Mouse (Mus musculus): ENCODE results near the gene Tgm2.
A peak's percentile ranks its signal among the peaks of the same experiment; 100 is the strongest.

Tgm2 gene

DNA sequence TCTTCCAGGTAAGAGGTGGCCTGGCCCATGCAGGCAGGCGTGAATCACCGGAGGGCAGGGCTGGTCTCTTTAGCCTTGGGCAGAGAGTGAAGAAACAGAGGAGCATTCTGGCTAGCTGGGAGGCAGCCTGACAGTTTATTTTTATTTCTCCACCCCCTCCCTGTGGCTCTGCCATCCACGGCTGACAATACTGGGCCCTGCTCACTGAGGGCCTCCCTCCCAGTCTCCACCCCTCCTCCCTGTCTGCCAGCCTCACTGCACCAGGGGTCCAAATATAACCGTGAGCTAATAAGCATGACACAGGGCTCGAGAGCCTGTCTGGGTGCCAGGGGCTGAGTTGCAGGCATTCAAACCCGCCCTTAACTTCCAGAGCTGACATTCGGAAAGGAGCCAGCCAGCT, 6.6 kb downstream of the Tgm2 start:
- no peak for DNase-seq

DNA sequence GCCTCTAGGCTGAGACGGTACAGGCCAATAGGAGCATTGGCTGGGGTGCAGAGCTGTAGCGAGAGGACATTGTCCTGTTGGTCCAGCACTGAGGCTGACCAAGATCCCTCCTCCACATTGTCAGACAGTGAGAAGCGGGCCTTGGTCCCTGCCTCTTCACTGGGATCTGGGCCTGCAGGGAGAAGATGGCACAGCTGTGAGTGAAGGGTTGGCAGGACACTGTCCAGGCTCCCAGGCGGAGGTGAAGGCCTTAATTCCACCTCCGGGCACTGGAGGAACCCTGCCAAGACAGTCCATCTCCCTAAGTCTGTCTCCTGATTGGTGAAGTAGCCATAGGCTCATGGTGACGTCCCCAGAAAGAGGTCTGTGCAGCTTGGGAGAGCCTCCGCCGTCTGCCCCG, 7.5 kb downstream of the Tgm2 start:
- no peak for DNase-seq

DNA sequence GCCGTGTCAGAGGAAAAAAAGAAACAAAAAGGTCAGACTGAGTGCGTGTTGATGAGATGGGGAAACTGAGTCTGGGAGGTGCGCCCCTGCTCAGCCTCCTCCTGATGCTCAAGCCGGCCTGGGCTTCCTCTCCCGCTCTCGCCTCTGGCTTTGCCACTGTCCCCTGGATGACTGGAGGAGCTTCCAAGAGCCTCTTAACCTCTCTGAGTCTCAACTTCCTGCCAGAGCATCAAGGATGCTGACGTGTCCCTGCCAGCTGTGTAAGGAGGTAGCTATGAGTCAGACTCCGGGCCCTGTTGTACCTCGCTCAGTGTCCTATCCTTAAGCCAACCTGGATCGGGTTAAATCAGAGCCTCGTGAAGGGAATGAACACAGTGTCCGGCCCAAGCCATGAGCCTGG, 8.5 kb downstream of the Tgm2 start:
- no peak for DNase-seq

DNA sequence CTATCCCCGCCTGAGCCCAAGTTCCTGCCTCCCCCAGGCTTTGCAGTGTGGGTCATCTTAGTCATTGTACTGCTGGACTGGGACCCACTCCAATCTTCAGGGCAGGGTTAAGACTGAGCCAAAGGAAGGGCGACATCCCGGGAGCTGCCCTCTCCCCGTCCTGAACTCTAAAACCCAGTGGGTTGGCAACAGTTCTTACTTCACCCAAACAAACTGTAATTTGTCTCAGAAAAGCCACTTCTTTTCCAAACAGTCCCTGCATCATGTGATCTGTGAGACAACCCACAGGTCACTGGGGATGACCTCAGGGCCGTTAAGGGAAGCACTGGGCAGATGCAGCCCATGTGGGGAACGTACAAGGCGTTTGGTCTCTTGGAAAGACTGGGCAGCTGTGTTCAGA, 10.0 kb downstream of the Tgm2 start:
- DNase-seq = no peak

DNA sequence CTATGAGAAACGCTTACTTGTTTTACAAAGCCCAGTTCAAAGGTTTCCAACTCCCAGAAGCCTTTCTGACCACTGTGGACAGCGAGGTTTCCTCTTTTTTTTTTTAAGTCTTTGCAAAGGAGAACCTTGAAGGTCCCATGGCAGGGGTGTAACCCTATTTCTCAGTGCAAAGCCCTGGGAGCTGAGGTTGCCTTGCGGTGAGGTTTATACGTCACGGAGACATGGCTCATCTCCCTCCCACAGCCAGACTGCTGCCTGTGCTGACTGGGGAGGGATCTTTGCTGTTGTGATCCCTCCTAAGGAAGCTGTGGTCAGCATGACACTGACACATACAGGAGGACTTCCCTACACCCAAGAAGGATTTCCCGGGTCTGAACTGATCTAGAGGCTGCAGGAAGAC, 13.2 kb downstream of the Tgm2 start:
- no peak for DNase-seq

DNA sequence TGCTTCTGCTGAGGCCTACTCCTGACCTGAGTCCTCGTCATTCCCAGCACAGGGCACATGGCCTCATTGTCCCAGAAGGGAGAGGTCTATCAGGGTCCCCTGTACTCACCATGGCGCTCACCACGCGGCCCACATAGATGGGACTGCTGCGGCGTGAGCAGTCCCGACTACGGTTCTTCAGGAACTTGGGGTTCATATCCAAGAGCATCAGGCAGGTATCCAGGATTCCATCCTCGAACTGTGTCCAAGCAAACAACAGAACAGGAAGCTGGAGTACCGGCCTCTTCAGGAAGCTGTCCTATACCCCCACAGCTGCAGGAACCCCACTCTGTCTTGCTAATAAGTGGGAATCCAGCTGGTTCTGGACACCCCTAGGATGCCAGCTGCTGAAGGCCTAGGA, 13.9 kb downstream of the Tgm2 start:
- no peak for DNase-seq

DNA sequence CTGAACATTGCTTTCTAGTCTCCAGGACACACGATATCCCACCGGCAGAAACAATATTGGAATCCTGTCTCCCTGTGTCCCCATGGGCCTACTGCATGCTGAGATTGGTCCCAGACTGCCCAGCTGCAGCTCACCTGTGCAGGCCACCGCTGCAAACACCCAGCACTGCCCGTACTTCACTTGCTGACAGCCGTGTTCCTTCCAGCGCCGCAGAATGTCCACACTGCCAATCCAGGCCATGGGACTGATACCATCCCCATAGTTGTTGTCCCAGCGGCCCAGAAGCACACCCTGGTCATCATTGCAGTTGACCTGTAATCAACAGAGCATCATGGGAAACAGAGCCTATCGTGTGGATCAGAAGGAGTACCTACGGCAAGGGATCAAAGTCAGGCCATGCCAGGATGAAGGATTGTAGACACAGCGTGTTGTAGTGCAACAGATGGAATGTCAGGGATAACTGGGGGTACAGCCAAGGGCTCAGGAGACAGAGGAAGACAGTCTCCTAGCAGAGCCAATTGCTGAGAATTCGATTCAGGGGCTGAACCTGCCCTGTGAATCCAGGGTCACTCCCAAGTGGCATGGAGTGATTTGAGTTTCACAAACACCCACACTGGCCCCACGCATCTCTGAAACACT, 14.9 kb downstream of the Tgm2 start:
- peak; percentile 34 for DNase-seq

DNA sequence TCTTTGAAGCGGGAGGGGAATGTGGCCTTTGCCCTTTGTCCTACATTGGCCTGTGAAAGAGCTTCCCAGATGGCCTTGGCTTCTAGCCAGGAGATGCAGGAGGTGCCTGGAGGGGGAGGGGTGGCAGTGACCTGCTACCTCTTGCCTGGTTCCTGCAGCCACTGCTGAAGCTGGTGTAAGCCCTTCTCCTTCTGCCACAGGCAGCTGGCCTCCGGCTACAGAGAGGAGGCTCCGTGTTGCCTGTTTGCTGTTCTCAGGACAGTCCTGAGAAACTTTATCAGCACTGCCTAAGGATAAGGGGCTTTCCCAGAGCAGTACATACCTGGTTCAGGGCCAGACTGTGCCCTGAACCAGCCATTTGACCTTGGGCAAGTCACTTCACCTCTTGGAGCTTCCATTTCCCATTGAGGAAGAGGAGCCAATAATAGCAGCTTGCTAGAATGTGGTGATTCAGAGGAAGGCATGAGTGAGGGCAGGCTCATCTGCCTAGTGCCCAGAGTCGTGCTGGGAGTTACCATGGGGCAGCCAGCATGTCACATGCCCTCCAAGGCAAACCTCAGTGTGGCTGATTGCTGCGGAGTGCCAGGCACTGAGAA, 15.7 kb downstream of the Tgm2 start:
- peak; percentile 66 for DNase-seq

DNA sequence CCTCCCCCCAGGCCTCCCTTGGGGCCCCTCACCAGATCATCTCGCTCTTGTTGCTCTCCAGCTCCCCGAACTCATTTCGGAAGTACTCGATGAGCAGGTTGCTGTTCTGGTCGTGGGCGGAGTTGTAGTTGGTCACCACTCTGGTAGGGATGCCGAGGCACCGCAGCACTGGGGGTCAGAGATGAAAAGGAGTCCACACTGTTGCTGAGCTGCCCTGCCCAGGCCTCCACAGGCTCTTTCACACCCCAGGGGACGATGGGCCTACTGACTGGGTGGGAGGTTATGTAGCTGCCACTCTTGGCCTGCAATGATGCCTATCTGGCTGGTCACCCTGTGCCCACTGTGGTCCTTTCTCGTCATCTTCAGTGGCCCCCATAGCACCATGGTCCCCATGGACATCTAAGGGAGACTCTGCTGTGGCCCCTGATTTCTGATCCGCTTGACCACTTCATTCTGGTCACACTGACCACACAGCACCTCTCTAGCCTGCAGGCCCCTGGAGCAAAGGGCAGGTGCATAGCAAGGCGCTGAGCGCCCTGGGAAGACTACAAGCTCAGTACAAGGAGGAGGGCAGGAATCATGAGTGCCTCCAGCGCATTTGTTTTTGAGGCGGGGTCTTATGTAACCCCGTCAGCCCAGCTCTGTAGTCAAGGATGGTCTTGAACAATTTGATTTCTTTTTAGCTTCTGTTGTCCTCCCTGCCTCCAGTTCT, 16.8 kb downstream of the Tgm2 start:
- no peak for DNase-seq

DNA sequence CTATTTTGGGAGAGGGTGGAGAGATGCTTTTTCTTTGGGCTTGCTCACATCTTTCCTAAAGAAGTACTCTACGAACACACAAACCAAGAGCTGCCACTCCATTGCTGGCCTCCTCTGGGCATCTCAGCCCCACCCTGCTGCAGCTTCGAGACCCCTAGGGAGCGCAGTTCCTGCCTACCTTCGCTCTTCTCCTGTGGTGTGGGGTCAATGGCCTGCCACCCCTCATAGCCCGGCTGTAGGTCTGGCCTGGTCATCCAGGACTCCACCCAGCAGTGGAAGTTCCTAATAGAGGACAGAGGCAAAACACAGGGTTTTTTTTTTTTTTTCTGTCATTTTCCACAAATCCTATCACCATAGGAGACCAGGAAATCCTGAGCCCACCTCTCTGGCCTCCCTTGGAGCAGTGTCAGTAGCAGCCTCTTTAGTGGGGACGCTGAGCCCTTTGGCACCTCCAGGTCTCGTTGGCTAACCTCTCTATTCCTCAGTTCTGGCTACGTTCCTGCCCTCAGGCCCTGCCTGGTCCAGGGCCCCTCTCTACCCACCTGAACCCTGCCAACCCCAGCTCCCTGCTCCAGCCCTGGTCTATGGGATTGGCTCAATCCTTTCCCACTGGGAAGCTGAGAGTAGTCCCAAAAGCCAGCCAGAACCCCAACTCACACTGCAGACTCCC, 17.6 kb downstream of the Tgm2 start:
- DNase-seq = no peak

DNA sequence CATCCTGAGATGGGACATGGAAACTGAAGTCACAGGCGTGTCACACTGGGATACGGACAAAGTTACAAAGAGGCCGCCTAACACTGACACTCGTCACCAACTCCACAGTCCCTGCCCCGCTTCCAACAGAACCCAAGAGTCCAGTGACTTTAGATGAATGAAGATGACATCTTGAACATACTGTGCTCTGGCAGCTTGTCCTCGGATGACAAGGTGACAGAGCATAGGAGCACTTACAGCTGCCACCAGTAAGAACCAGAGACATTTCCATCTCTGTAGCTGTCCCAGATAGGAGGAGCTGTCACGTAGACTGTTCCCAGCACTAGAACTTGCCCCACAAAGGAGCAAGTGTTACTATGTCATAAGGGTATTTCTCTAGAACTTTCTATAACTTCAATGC, 18.4 kb downstream of the Tgm2 start:
- DNase-seq = no peak

DNA sequence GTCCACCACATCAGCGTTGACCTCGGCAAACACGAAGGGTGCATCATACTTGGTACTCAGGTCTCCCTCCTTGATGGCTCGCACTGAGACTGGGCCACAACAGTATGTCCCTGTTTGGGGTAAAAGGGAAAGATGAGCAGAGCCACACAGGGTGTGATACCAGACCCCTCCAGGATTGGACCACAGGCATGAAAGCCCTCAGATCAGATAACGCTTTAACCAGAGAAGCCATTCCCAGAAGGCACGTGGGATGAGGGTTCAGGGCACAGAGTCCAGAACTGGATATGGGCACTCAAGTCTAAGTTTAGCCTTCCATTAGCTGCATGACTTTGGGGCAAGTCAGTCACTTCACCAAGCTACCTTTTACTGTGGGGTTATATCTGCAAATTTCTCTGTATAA, 19.0 kb downstream of the Tgm2 start:
- no peak for DNase-seq

DNA sequence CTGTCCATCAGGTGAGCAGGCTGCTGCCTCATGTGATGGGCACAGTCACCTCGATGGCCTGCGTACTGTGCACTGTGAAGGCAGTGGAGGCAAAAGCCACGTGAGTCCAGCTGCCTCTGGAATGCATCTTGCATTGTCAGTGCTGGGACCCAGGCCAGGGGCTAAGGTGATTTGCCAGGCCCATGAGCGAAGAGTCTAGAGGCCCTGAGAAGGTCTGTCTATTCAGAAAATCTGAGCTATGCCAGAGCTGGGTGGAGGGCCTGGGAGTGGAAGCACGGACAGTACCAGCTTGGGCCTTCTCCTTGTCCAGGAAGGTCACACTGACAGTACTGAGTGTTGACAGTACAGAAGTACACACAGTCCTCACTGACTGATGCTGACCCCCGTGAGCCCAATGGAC, 23.4 kb downstream of the Tgm2 start:
- DNase-seq = no peak

DNA sequence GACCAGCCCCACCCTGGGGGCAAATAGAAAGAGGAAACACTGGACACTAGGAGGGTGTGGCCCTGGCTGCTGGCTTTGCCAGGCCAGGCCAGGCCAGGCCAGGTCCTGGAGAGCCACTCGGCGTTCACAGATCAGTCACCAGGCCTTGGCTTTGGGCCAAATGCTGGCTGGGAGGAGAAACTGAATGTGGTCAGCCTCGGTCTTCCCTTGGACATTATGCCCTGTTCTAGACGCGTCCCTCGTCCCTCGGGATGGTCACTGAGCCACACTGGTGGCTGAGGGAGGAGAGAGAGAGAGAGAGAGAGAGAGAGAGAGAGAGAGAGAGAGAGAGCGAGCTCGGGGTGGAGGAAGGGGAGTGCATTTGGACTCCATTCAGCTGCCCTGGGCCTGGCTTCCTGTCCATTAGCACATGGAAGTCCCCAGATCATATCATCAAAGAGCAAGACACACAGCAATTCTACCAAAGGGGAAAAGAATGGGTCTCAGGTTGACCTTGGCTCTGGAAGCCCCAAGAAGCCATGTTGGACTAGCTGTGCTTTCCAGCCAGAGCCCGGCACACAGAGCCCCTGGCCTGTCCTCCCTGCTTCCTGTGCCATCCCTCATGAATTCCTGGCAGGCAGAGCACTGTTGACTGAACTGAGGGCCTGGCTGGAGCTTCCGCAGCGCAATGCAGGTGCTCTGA, 24.4 kb downstream of the Tgm2 start:
- peak; percentile 48 for DNase-seq

DNA sequence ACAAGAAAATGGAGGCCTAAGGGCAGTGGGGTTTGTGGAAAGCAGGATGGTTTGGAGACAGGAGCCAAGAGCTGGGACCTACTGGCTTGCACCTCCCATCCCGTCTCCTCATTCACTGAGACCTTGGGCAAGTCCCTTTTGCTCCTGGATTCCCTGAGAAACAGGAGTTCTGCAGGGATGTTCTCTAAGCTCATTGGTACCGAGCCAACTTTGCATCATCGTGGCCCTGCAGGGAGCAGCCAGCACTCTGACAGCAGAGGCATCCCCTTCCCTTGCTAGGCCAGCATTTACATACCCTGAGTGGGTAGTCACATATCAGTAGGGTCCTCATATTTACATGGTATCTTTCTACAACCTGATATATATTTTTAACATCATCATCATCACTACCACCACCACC, 25.4 kb downstream of the Tgm2 start:
- no peak for DNase-seq

DNA sequence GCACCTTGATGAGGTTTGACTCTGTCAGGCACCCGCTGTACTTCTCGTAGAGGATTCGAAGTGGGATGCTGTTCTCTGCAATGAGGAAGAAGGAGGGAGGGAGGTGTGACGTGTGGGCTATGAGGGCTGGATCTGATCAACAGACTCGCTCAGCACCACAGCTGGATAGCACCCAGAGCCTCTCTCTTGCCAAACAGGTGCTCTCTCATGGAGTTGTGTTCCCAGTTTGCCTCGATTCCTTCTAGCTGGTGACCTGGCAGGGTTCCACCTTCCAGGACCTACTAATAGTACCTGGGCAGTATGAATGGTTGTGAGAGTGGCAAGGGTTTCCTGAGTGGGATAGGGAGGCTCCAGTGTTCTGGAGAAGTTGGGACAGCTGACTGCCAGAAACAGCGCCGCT, 26.0 kb downstream of the Tgm2 start:
- DNase-seq = no peak

DNA sequence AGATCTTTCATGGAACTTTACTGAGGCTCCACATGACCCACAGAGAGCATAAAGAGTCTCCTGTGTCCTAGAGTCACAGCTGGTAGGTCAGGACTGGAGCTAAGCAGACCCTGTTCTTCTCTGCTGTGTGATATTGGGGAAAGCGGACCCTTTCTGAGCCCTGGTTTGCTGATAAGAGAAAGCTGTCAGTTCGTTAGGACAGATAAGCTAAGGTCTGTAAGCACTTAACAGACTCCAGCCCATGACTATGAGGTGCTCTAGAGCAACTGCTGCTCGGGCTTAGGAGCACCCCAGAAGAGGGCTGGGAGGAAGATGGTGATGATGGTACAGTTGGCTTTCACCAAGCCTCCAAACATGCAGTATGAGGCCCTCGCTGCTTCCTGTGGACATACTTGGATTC, 27.1 kb downstream of the Tgm2 start:
- DNase-seq = no peak

DNA sequence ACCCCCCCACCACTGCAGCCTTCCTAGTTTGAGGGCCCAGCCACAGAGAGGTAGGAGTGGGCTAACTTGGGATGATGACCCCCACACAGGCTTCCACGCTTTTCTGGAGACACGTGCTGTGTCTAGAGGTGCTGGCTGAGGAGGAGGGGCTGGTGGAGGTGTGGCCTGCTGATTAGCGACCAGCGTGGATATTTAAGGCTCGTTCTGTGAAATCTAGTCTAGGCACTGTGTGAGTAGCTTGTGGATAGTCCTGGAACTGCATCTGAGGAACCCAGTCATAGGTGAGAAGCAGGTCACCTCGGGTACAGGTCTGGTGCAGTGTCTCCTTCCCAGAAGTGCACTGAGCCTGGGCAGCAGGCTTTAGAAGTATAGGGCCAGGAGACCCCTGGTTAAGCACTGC, 29.6 kb downstream of the Tgm2 start:
- no peak for DNase-seq

DNA sequence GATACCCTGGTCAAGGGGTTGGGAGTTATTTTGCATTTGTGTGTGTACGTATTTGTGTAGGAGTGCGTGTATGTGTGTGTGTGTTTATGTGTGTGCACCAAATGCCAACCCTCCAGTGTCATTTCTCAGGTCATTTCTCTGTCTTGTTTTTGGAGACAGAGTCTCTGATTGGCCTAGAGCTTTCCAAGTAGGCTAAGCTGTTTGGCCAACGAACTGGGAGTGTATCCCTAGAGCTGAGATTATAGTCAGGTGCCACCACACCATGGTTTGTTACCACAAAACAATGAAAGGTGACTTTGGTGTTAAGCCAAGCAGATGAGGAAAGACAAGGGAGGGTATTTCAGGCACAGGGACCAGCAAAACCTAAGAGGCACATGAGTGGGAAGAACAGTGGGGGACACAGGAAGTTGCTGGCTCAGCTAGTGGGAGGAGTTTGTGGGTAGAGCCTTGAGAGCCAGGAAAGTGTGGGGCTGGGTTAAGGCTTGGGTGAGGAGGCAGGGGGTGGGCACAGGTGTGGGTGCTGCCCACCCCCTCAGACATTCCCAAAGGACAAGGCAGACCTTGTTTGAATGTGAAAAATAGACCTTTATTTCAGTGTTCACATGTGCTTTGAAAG, 30.3 kb downstream of the Tgm2 start:
- no peak for DNase-seq

DNA sequence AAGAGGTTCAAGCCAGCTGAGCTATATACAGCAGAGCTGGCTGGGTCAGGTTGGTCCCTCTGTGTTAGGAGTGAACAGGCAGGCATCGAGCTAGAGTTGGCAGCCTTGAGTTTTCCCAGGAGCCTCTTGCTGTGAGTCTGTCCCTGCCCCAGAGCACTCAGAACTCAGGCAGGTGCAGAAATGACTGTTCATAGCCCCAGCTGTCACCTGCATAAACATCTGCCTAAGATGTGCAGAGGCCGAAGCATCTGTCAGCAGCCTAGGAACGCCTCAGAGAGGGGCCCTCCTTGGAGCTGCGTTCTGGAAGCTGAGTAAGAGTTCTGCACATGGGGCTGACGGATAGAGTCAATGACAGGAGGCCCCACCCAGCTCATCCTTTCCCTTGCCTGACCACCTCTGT, 31.3 kb downstream of the Tgm2 start:
- DNase-seq = no peak

DNA sequence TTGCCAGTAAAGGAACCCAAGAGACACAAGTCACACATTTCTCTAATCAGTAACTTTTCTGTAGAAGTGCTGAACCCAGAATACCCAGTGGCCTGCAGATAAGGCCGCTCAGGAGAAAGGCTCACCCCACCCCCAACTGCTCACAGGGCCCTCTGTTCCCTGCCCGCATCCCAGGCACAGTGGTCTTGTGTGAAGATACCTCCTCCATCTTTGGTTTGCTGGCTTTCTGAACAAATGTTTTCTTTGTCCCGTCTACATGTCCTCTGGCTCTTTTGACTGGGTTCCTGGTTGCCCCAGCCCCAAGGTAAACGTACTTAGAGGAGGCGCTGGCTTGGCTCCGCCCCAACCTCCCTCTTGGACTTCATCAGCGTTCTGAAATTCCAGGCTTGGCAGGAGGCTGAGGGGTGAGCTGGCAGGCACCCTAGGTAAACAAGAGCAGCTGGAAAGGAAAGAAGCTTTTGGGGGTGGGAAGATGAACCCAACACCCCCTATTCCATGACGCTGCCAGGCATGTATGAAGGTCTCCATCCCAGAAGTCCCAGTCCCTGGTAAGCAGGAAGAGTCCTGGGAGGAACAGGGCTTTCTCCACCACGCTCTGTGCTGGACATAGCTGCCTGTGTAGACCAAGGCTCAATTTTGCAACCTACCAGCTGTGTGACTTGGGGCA, 32.5 kb downstream of the Tgm2 start:
- no peak for DNase-seq

DNA sequence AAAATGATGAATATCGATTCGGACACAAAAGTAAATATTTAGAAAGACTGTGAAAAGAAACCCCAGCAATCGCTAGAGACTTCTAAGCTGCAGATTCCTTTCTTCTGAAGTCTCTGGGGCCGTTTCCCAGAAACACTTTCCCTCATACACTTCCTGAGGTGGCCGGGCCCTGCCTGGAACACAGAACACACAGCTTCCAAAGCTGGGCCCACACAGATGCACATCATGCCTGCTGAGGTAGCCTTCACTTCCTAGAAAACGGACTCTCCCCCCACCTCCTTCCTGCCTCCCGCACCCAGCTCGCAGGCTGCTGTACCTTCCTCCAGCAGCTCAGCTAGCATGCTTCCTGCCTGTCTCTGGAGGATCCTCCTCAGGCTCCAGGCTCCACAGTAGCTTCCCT, 36.7 kb downstream of the Tgm2 start:
- DNase-seq = no peak
